Mouse (Mus musculus) kidney, embryonic 15.5 days (tissue): ENCODE results near the gene Arhgef3. TPM values are rescaled to one million over a fixed set of nuclear protein-coding genes. Genes with fewer than 3 reads are reported as not detected.

Experiments used
- ATAC-seq: fragments of 200-750 bp; cut with Nextera tagmentation; replicated peaks from 2 replicates; pipeline ENCODE4 v1.8.0; 2017; ENCODE audit warnings: moderate TSS enrichment; ENCODE audit not compliant: low FRiP score
- H3K27ac ChIP-seq: fragments of 300-500 bp; sonication (generic); 2 replicates; pipeline ENCODE4 v1.5.1; 2015; ENCODE audit warnings: mild to moderate bottlenecking, inconsistent platforms
- H3K27me3 ChIP-seq: fragments of 300-500 bp; sonication (generic); 2 replicates; pipeline ENCODE4 v1.6.1; 2015; ENCODE audit warnings: inconsistent platforms
- H3K36me3 ChIP-seq: fragments of 300-500 bp; sonication (generic); 2 replicates; pipeline ENCODE4 v1.6.1; 2015; ENCODE audit warnings: inconsistent platforms
- H3K4me1 ChIP-seq: fragments of 300-500 bp; sonication (generic); 2 replicates; pipeline ENCODE4 v1.6.1; 2015; ENCODE audit warnings: inconsistent platforms
- H3K4me2 ChIP-seq: fragments of 300-500 bp; sonication (generic); 2 replicates; pipeline ENCODE4 v1.6.1; 2015; ENCODE audit warnings: moderate library complexity, mild to moderate bottlenecking, inconsistent platforms
- H3K4me3 ChIP-seq: fragments of 300-500 bp; sonication (generic); replicated peaks from 2 replicates; pipeline ENCODE4 v1.5.1; 2015; ENCODE audit warnings: mild to moderate bottlenecking, inconsistent platforms
- H3K9ac ChIP-seq: fragments of 300-500 bp; sonication (generic); 2 replicates; pipeline ENCODE4 v1.6.1; 2015; ENCODE audit warnings: mild to moderate bottlenecking, inconsistent platforms
- H3K9me3 ChIP-seq: fragments of 300-500 bp; sonication (generic); replicated peaks from 2 replicates; pipeline ENCODE4 v1.6.1; 2016; ENCODE audit warnings: inconsistent platforms
- WGBS: fragments of 180-500 bp; shearing (Covaris S2); methylation state at CpG from one replicate; pipeline ENCODE4 v1.1.7; 2015; ENCODE audit warnings: mixed read lengths; 5-methylcytosine and 5-hydroxymethylcytosine counted together
- polyA plus RNA-seq: library from polyadenylated mRNA; unstranded; fragments of >200 nt; fragmentation: Nextera tagmentation; extraction: Ambion mirVana; gene quantifications from 2 replicates; pipeline ENCODE4 v1.2.1, GENCODE M21; 2015

The Arhgef3 gene
- polyA plus RNA-seq, 1 experiment from 2014 or later: 17.2 TPM

DNA sequence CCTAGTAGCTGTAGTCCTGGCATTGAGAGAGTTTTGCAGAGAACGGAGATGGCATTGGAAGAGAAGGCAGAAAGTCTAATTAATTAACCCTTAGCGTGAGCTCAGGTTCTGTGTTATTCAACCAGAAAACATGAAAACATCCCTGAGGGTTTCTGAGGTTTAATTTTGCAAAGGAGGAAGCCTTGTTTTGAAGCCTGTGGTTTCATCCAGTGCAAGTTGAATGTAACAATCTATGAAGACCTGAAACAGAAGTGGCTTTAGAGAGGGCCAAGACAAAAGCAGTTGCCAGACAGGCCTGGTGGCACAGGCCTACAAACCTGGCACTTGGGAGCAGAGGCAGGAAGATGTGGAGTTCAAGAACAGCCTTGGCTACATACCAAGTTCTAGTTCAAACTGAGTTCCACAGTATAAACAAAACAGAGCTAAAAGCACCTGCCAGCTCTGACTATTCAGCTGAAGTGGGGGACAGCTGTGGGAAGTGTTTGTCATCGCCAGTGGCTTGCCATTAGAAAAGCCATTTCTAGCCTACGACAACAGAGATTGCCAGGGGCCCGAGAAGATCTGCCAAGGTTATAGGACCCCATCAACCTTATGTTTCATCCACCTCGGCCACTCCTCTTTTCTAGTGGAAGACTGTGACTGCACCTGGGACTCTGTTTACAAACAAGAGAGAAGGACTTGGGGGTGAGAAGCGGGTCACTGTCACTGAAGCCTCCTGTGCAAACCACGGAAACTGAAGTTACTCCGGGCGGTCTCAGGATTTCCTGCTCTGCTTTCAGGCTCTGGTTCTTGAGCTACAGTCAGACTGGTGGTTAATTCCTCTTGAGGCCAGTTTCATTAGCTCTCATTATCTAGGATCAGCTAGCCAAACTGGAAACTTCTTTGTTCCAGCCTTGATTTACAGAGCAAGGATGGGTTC is 287.9 kb downstream of the Arhgef3 start:
- Histone ChIP-seq H3K4me3 (no peak overlapping the region), H3K4me1 (0 out of 2 replicates have a peak, but pooled peaks cover 6% of the 10 kb centered on the region), H3K9me3 (no peaks in the 10 kb centered on the region), H3K9ac (no peak overlapping the region), H3K4me2 (no peak overlapping the region), H3K27me3 (no peaks in the 10 kb centered on the region), H3K36me3 (peaks cover 19% of the 10 kb centered on the region), H3K27ac (0 out of 2 replicates have a peak overlapping the region, but pooled peaks have one; percentile 13)
- WGBS: 75% methylated on average over 10 of the region's 10 CpGs
- ATAC-seq: no peak

DNA sequence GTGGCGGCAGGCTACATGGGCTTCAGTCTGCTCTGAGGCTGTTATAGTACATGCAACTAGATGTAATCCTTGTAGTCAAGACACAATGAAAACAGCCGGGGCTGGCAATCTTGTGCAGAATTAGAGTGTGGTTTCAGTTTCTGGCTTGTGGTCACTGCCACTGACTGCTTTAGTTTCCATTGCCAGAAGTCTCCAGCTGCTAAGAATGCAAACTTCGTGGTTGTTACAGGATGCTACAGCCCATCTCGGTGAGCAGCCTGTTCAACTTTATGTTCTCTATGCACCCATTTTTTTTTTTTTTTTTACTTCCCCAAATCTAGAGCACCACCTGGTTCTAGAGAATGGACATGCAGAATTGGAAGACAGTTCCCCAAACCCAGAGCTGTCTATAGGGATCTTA is 290.8 kb downstream of the Arhgef3 start:
- 0 out of 2 replicates have a peak, but pooled peaks cover under 1% of the 10 kb centered on the region for H3K4me1 ChIP-seq
- no peak overlapping the region for H3K4me3 ChIP-seq
- no peak overlapping the region for H3K9ac ChIP-seq
- H3K27ac ChIP-seq: no peak overlapping the region
- WGBS: 93% methylated on average over 4 of the region's 4 CpGs
- no peak overlapping the region for H3K4me2 ChIP-seq
- ATAC-seq: no peak
- no peaks in the 10 kb centered on the region for H3K27me3 ChIP-seq
- H3K36me3 ChIP-seq: peaks cover 13% of the 10 kb centered on the region
- no peaks in the 10 kb centered on the region for H3K9me3 ChIP-seq

DNA sequence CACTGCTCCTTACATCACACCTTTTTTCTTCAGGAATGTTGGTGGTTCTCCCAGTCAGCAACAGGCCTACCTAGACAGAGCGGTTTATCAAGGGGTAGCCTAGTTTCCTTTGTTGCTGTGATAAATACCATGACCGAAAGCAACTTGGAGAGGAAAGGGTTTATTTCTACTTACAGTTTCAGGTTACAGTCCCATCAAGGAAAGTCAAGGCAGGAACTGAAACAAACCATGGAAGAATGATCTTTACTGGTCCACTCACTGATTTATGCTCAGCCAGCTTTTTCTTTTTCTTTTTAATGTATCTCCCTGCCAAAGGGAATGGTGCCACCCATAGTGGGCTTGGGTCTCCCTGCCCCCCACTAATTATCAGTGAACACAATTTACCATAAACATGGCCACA is 291.2 kb downstream of the Arhgef3 start:
- Histone ChIP-seq H3K9me3 (no peaks in the 10 kb centered on the region), H3K4me1 (no peaks in the 10 kb centered on the region), H3K36me3 (peaks cover 13% of the 10 kb centered on the region), H3K27ac (no peak overlapping the region), H3K9ac (no peak overlapping the region), H3K27me3 (no peaks in the 10 kb centered on the region), H3K4me3 (no peak overlapping the region), H3K4me2 (no peak overlapping the region)
- WGBS: 93% methylated on average over 2 of the region's 2 CpGs
- ATAC-seq: no peak

DNA sequence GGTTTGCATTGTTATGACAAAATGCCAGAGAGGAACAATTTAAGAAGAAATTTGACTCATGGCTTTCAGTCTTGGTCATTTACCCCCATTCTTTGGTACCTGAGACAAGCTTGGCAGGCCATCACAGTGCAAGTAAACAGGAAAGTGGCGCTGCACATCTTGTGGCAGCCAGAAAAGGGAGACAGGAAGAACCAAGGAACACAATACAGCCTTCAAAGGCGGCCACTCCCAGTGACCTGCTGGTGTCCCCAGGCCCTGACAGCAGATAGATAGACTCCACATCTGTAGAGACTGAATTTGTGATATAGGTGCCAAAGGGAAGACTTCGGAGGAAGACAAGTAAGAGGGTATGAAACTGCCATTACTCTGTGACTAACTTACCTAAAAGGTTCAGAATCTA is 293.5 kb downstream of the Arhgef3 start:
- H3K36me3 ChIP-seq: peaks cover 9% of the 10 kb centered on the region
- H3K27me3 ChIP-seq: no peaks in the 10 kb centered on the region
- H3K9ac ChIP-seq: no peak overlapping the region
- H3K4me1 ChIP-seq: no peaks in the 10 kb centered on the region
- H3K4me3 ChIP-seq: no peak overlapping the region
- ATAC-seq: no peak
- WGBS: 76% methylated on average over 3 of the region's 3 CpGs
- no peaks in the 10 kb centered on the region for H3K9me3 ChIP-seq
- H3K4me2 ChIP-seq: no peak overlapping the region
- no peak overlapping the region for H3K27ac ChIP-seq

DNA sequence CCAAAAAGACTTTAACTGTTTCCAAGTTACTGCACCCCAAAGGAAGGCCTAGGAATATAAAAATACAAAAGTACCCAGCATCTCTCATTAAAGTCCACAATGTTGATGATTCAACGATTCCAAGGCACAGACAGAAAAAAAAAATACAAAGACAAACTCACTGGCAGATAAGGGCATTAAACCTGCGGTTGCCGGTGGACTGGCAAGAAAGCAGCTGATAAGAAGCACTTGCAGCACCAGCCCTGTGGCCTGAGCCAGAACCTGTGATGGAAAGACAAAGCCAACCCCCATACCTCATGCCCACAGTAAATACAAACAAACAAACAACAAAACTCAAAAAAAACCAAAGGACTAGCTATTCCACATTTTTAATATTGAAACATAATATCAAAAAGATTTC is 295.0 kb downstream of the Arhgef3 start:
- 94% methylated on average over 3 of the region's 3 CpGs for WGBS
- H3K4me2 ChIP-seq: no peak overlapping the region
- H3K4me1 ChIP-seq: no peaks in the 10 kb centered on the region
- H3K4me3 ChIP-seq: no peak overlapping the region
- H3K9ac ChIP-seq: no peak overlapping the region
- no peaks in the 10 kb centered on the region for H3K9me3 ChIP-seq
- H3K27ac ChIP-seq: no peak overlapping the region
- H3K27me3 ChIP-seq: no peaks in the 10 kb centered on the region
- ATAC-seq: no peak
- no peaks in the 10 kb centered on the region for H3K36me3 ChIP-seq

DNA sequence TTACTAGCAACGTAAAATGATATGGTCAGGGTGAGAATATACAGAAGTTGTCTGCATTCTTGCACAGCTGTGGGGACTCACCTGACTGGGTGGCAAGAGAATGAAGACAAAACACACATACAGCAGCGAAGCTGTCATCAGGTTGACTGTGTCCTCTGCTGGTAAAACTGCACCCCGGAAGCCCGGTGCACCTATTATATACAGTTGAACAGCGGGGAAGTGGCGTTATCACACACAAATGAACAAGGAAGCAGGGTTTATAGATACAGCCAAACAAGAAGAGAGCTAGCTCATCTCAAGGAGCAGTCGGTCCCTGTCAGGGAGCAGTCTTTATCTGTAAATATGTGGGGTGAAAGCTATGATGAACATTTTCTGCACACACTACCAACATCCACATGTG is 296.8 kb downstream of the Arhgef3 start:
- Histone ChIP-seq H3K27me3 (no peaks in the 10 kb centered on the region), H3K36me3 (no peaks in the 10 kb centered on the region), H3K4me1 (no peaks in the 10 kb centered on the region), H3K4me3 (no peak overlapping the region), H3K9me3 (no peaks in the 10 kb centered on the region), H3K4me2 (no peak overlapping the region), H3K9ac (no peak overlapping the region), H3K27ac (no peak overlapping the region)
- no peak for ATAC-seq
- 82% methylated on average over 7 of the region's 7 CpGs for WGBS

DNA sequence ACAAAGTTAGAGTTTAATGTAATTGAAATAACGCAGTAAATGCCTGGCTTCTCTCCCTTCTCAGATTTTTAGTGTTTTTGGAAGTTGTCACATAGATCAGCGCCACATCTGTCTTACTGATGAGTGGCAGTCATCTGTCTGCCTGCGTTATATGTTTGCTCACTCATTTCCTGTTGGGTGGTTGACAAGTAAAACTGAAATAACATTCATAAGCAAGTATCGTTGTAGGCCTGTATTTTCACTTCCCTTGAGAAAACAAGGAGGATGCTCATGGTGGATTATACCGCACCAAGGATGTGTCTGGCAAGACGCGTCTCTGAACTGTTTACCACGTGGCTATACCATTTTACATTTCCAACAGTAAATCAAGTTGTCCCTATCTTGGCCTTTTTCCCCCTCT is 298.0 kb downstream of the Arhgef3 start:
- Histone ChIP-seq H3K36me3 (no peaks in the 10 kb centered on the region), H3K27ac (no peak overlapping the region), H3K4me2 (no peak overlapping the region), H3K9ac (no peak overlapping the region), H3K27me3 (no peaks in the 10 kb centered on the region), H3K9me3 (no peaks in the 10 kb centered on the region), H3K4me1 (no peaks in the 10 kb centered on the region), H3K4me3 (no peak overlapping the region)
- ATAC-seq: no peak
- 75% methylated on average over 8 of the region's 8 CpGs for WGBS

DNA sequence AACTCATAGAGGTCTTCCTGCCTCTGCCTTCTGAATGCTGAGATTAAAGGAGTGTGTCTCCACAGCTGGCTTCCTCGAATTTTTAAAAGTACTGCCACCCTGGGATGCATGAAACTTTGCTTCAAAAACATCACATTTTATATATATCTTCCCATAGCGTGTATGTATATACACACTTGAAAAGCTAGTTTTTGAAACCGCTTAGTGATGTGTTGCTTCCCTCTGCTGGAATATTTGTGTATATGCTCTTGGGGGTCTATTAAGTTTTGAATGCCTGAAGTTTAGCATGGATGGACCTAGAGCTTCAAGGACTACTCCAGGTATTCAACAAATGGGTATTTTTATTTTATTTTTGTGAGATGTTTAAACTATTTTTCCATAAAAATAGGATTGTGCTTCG is 299.3 kb downstream of the Arhgef3 start:
- Histone ChIP-seq H3K9me3 (no peaks in the 10 kb centered on the region), H3K27ac (no peak overlapping the region), H3K36me3 (no peaks in the 10 kb centered on the region), H3K9ac (no peak overlapping the region), H3K4me2 (no peak overlapping the region), H3K27me3 (no peaks in the 10 kb centered on the region), H3K4me3 (no peak overlapping the region), H3K4me1 (no peaks in the 10 kb centered on the region)
- 48% methylated on average over 4 of the region's 4 CpGs for WGBS
- ATAC-seq: no peak

DNA sequence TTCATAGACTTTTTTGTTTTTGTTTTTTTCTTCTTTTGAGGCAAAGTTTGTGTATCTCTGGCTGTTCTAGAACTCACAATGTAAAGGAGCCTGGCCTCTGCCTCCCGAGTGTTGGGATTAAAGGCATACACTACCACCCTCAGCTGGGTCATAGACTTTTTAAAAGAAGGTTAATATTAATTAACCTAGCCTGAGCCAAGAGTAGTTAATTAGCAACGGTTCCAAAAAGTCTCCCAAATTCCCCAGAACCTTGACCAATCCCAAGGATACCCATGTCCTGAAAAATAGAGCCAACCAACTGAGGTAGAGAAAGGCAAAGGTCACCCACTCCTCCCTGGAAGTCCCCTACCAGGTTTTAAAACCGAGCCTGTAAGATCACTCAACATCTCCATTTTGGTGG is 306.1 kb downstream of the Arhgef3 start:
- Histone ChIP-seq H3K4me1 (no peaks in the 10 kb centered on the region), H3K36me3 (no peaks in the 10 kb centered on the region), H3K4me2 (no peak overlapping the region), H3K27me3 (no peaks in the 10 kb centered on the region), H3K9ac (no peak overlapping the region), H3K27ac (no peak overlapping the region), H3K4me3 (no peak overlapping the region), H3K9me3 (no peaks in the 10 kb centered on the region)
- WGBS: 76% methylated on average over 3 of the region's 3 CpGs
- ATAC-seq: no peak

DNA sequence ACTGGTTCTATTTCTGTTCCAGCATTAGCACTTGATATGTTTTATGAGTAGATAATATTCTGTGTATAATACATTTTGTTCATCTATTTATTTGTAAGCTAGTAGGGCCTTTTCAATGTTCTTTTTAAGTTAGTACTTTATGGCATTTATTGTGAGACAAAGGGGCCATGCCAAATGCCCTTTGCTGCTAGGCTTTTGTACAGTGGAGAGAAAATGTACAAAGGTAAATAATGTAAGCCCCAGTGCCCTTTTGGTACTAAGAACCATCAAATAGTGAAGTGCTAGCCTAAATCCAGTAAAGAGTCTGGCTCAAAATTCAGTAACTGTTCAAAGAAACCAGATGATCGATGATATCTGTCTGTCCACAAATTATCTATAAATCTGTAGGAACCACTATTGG is 307.6 kb downstream of the Arhgef3 start:
- no peaks in the 10 kb centered on the region; the same call in 1 of the 2 replicates for H3K9me3 ChIP-seq
- H3K4me2 ChIP-seq: no peak overlapping the region
- no peak overlapping the region for H3K4me3 ChIP-seq
- no peaks in the 10 kb centered on the region for H3K4me1 ChIP-seq
- H3K27ac ChIP-seq: no peak overlapping the region
- no peaks in the 10 kb centered on the region for H3K27me3 ChIP-seq
- no peaks in the 10 kb centered on the region for H3K36me3 ChIP-seq
- no peak overlapping the region for H3K9ac ChIP-seq
- 95% methylated on average over 1 of the region's 1 CpGs for WGBS
- ATAC-seq: no peak

DNA sequence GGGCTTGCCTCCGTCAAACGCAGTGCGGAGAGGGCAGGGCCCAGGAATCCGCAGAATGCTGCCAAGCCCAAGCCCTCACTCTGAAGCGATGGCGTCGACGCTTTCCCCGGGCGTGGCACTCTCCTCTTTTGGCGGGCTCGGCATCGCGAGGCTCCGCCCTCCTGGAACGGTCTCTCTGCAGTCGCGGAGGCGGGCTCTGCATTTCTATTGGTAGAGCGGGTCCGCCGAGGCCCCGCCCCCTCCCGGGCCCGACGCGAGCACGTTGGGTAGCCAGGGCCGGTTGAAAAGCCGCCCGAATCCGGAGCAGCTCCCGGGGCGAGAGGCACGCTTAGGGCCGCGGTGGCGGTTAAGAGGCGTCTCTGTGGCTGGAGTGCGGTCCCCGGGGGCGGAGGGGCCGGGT is 313.9 kb downstream of the Arhgef3 start, which contains the start of gene Fam208a:
Gene Fam208a, plus strand, starts transcription at position 262 of the 400 bp plus-strand sequence.
- WGBS: 1% methylated on average over 41 of the region's 43 CpGs
- Histone ChIP-seq H3K4me2 (peak within 1 kb of the TSS; percentile 91), H3K9ac (peak within 1 kb of the TSS; percentile 92), H3K9me3 (peaks cover 14% of the 10 kb centered on the region), H3K4me3 (peak within 1 kb of the TSS; percentile 73), H3K27ac (peak within 1 kb of the TSS; percentile 99), H3K27me3 (no peaks in the 10 kb centered on the region), H3K36me3 (peaks cover 29% of the 10 kb centered on the region), H3K4me1 (peaks cover 12% of the 10 kb centered on the region)
- peak; percentile 96 for ATAC-seq

DNA sequence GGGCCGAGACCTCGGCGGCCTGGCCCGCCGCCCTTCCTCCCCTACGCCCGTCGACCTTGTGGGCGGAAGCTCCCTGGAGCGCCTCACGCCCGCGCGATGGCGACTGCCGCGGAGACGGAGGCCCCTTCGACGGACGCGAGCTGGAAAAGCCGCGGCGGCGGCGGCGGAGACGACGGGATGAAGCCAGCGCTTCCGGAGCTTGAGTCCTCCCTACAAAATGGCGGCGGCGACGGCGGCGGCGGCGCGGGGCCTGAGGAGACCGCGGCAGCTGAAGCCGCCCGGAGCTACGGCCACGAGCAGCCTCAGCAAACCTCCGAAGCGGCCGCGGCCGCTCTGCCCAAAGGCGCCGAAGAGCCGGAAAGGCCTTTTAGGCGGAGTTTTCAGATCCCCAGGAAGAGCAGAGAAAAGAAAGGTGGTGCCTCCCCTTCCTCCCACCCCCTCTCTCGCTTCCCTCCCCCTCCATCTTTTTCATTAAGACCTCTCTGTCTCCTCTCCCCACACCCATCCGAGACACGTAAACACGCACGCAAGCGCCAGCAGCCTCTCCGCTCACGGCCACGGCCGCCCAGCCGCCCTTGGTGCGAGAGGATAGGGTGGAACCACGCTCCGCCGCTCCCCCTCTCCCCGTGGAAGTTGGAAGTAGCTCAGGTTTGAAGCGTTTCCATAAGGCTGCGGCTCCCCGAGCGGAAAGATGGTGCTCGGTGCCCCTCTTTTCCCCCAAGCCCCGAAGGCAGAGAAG is 314.4 kb downstream of the Arhgef3 start:
- no peaks in the 10 kb centered on the region for H3K27me3 ChIP-seq
- peak overlapping the region; percentile 99 for H3K27ac ChIP-seq
- peaks cover 35% of the 10 kb centered on the region for H3K36me3 ChIP-seq
- H3K9me3 ChIP-seq: peaks cover 14% of the 10 kb centered on the region
- peak; percentile 86 for ATAC-seq
- under 1% methylated on average over 76 of the region's 78 CpGs for WGBS
- H3K4me3 ChIP-seq: peak overlapping the region; percentile 73
- peak overlapping the region; percentile 91 for H3K4me2 ChIP-seq
- peak overlapping the region; percentile 92 for H3K9ac ChIP-seq
- peaks cover 12% of the 10 kb centered on the region for H3K4me1 ChIP-seq
